Mouse (Mus musculus): ENCODE results near the gene Pde4b.

DNA sequence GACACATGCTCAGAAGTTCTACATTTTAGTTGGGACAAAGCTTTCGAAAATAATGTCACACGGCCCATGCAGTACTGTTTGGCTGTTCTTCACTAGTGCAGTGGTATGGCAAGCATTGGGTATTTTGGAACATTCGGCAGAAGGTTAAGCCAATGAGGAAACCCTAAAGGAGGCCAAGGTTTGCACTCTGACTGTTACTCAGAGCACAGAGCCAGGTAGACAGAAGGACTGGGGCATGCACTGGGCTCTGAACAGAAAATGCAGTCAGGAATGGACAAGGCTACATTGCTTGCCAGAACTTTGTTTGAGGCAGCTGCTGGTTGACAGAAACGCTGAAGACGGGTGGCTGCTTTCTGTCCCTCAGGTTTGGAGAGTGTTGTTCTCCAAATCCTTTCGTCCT, 19.4 kb downstream of the Pde4b start:
- TF ChIP-seq POLR2A (IDR thresholded peaks at IDR 0.05; ENCODE audit: borderline replicate concordance, insufficient read depth, low read length), result peak; percentile 39; the same call in 1 of the 2 replicates
- no peak for TF ChIP-seq CTCF (IDR thresholded peaks at IDR 0.05; ENCODE audit: borderline replicate concordance, insufficient read depth, low read depth, low read length)
